ENCODE assay signal across 8 mouse cellular contexts in genomic region chr9:115390880-115391281, GRCm38 (mm10).
A peak's percentile ranks its signal among the peaks of the same experiment; 100 is the strongest.
DNase-seq lines count a peak whose midpoint lies in the region; ATAC-seq and TF ChIP-seq lines count a peak whose summit lies in the region.

No protein-coding gene starts in this region.

- WGBS in embryonic facial prominence, embryonic 14.5 days, result 2% methylated on average over 11 of the region's 11 CpGs
- WGBS in heart, postnatal 0 days, result 4% methylated on average over 11 of the region's 11 CpGs
- under 1% methylated on average over 11 of the region's 11 CpGs for WGBS in lung, embryonic 15.5 days

- peak; percentile 6 for DNase-seq in 3T3-L1 (ENCODE audit: low read depth, low spot score)
- DNase-seq in embryonic facial prominence, embryonic 14.5 days (ENCODE audit: low spot score), result peak; percentile 94
- peak; percentile 24 for DNase-seq in heart, postnatal 0 days (ENCODE audit: low spot score)
- DNase-seq in kidney, postnatal 10 days, result peak; percentile 84
- DNase-seq in ovary, postnatal 10 days (ENCODE audit: low spot score), result peak; percentile 23

- H3K27me3 ChIP-seq in E14TG2a.4 (ENCODE audit: insufficient read depth, low read length), result peaks cover 13% of the 10 kb centered on the region
- no peaks in the 10 kb centered on the region for H3K27me3 ChIP-seq in embryonic facial prominence, embryonic 14.5 days (replicated peaks; ENCODE audit: control insufficient read depth, insufficient read depth, low read length)
- H3K27me3 ChIP-seq in heart, postnatal 0 days (ENCODE audit: control insufficient read depth, insufficient read depth, low read length), result no peaks in the 10 kb centered on the region
- no peaks in the 10 kb centered on the region for H3K27me3 ChIP-seq in lung, embryonic 15.5 days

- ATAC-seq in embryonic facial prominence, embryonic 14.5 days (ENCODE audit: low read depth), result peak; percentile 92
- ATAC-seq in heart, postnatal 0 days (ENCODE audit: insufficient read depth, low read depth), result peak; percentile 68; the same call in 1 of the 2 replicates
- ATAC-seq in lung, embryonic 15.5 days (ENCODE audit: borderline replicate concordance, extremely low read depth, low FRiP score, low TSS enrichment), result peak; percentile 64; the same call in 1 of the 2 replicates
- ATAC-seq in erythroblast, adult 5-6 weeks (replicated peaks; ENCODE audit: low FRiP score, poor library complexity, severe bottlenecking), result no peak

- no peak for TF ChIP-seq EP300 in heart, postnatal 0 days (IDR thresholded peaks at IDR 0.05; ENCODE audit: low read depth)

- H3K4me3 ChIP-seq in E14TG2a.4 (replicated peaks; ENCODE audit: low read length), result peak overlapping the region; percentile 43
- no peak overlapping the region for H3K4me3 ChIP-seq in embryonic facial prominence, embryonic 14.5 days (ENCODE audit: low read depth, low read length)
- peak overlapping the region; percentile 12 for H3K4me3 ChIP-seq in heart, postnatal 0 days (ENCODE audit: low read depth, low read length)
- H3K4me3 ChIP-seq in lung, embryonic 15.5 days, result peak overlapping the region; percentile 11

- no peaks in the 10 kb centered on the region for H3K9me3 ChIP-seq in E14TG2a.4 (ENCODE audit: low read length)
- no peaks in the 10 kb centered on the region for H3K9me3 ChIP-seq in embryonic facial prominence, embryonic 14.5 days (ENCODE audit: control insufficient read depth, low read length)
- no peaks in the 10 kb centered on the region for H3K9me3 ChIP-seq in heart, postnatal 0 days (replicated peaks; ENCODE audit: control insufficient read depth, low read length)
- no peaks in the 10 kb centered on the region for H3K9me3 ChIP-seq in lung, embryonic 15.5 days

- no peak for TF ChIP-seq CTCF in E14TG2a.4 (conservative IDR thresholded peaks at IDR 0.05; ENCODE audit: low read length)
- TF ChIP-seq CTCF in heart, postnatal 0 days (IDR thresholded peaks at IDR 0.05; ENCODE audit: low read depth), result no peak

- H3K36me3 ChIP-seq in E14TG2a.4 (ENCODE audit: insufficient read depth, low read length), result no peaks in the 10 kb centered on the region
- no peaks in the 10 kb centered on the region for H3K36me3 ChIP-seq in embryonic facial prominence, embryonic 14.5 days (ENCODE audit: control insufficient read depth, insufficient read depth, low read length)
- no peaks in the 10 kb centered on the region for H3K36me3 ChIP-seq in heart, postnatal 0 days (replicated peaks; ENCODE audit: control insufficient read depth, insufficient read depth, low read length)
- H3K36me3 ChIP-seq in lung, embryonic 15.5 days, result no peaks in the 10 kb centered on the region

- H3K4me2 ChIP-seq in embryonic facial prominence, embryonic 14.5 days (ENCODE audit: low read depth, low read length), result peak overlapping the region; percentile 25; the same call in 1 of the 2 replicates
- peak overlapping the region; percentile 46 for H3K4me2 ChIP-seq in heart, postnatal 0 days (ENCODE audit: low read depth, low read length)
- H3K4me2 ChIP-seq in lung, embryonic 15.5 days, result peak overlapping the region; percentile 50

- no peak overlapping the region for H3K9ac ChIP-seq in embryonic facial prominence, embryonic 14.5 days (ENCODE audit: low read depth, low read length)
- H3K9ac ChIP-seq in heart, postnatal 0 days (replicated peaks; ENCODE audit: low read depth, low read length), result peak overlapping the region; percentile 14; the same call in 1 of the 2 replicates
- 0 out of 2 replicates have a peak overlapping the region, but pooled peaks have one; percentile 1 for H3K9ac ChIP-seq in lung, embryonic 15.5 days

- H3K27ac ChIP-seq in embryonic facial prominence, embryonic 14.5 days (replicated peaks; ENCODE audit: low read depth, low read length), result 0 out of 2 replicates have a peak overlapping the region, but pooled peaks have one; percentile 11
- H3K27ac ChIP-seq in heart, postnatal 0 days (ENCODE audit: low read depth), result no peak overlapping the region
- peak overlapping the region; percentile 16; the same call in 1 of the 2 replicates for H3K27ac ChIP-seq in lung, embryonic 15.5 days

- peaks cover 11% of the 10 kb centered on the region; the same call in 1 of the 2 replicates for H3K4me1 ChIP-seq in E14TG2a.4 (replicated peaks; ENCODE audit: low read depth, low read length)
- peaks cover 15% of the 10 kb centered on the region for H3K4me1 ChIP-seq in embryonic facial prominence, embryonic 14.5 days (ENCODE audit: control insufficient read depth, insufficient read depth, low read length)
- peaks cover 7% of the 10 kb centered on the region for H3K4me1 ChIP-seq in heart, postnatal 0 days (ENCODE audit: control insufficient read depth, insufficient read depth)
- peaks cover 14% of the 10 kb centered on the region for H3K4me1 ChIP-seq in lung, embryonic 15.5 days

Comparison
In these comparisons a context has a peak if more than half of its experiments do, and no peak if none do; other contexts are left out.
1. DNase-seq: peak in every context shown above with its lines; median percentile 94 in embryonic facial prominence, embryonic 14.5 days; 84 in kidney, postnatal 10 days; 24 in heart, postnatal 0 days; 23 in ovary, postnatal 10 days; 6 in 3T3-L1.